Comparison of ENCODE assay signal across 26 mouse cellular contexts in the genomic region with DNA sequence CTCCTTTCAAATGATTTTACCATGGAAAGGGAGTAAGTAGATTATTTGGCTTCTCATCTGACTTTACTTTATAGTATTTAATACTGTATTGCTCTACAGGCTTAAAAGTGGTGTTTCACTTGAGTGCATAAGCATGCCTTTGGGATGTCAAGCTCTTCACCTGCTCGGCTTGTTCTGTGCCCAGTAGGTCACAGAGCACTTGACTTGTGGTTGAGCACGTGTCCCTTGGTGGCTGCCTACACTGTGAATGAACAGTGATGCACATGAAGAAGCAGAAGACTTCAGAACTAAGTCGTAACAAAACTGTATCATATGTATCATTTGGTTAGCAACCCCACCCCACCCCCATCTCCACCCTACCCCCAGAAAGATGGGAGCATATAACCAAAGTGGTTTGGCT. TPM values are rescaled to one million over a fixed set of nuclear protein-coding genes. Genes with fewer than 3 reads are reported as not detected.
DNase-seq lines count a peak whose midpoint lies in the region; ATAC-seq and TF ChIP-seq lines count a peak whose summit lies in the region.
"Had no signal": no experiment of that assay in that cellular context is flagged by ENCODE, and none has a peak within 500 bp of the region (broad histone marks: within the 10 kb centered on the region; RNA-seq: fewer than 3 reads in every experiment).

No protein-coding gene starts in this region.

- H3K36me3 ChIP-seq in heart, adult 2 months (ENCODE audit: control insufficient read depth, insufficient read depth, low read length), result peaks cover 7% of the 10 kb centered on the region
- peaks cover 70% of the 10 kb centered on the region for H3K36me3 ChIP-seq in kidney, embryonic 14.5 days (ENCODE audit: control insufficient read depth, insufficient read depth, low read length)

- WGBS in heart, adult 2 months, result 66% methylated on average over 3 of the region's 3 CpGs
- 87% methylated on average over 3 of the region's 3 CpGs for WGBS in kidney, embryonic 14.5 days

- H3K4me1 ChIP-seq in heart, adult 2 months (ENCODE audit: control insufficient read depth, insufficient read depth, low read length), result peaks cover 9% of the 10 kb centered on the region
- H3K4me1 ChIP-seq in kidney, embryonic 14.5 days (ENCODE audit: control insufficient read depth, insufficient read depth, low read length), result no peaks in the 10 kb centered on the region
- H3K4me1 ChIP-seq: forebrain, embryonic 10.5 days had no signal

- peak; percentile 86 for DNase-seq in heart, adult 11 months
- DNase-seq in heart, adult 2 months, result no peak
- peak; percentile 40 for DNase-seq in kidney, adult 18-20 months
- DNase-seq in kidney, postnatal 10 days, result no peak
- DNase-seq in kidney, adult 9 months, result peak; percentile 36
- DNase-seq in thymus, postnatal 25 days, result no peak
- DNase-seq: adrenal gland, postnatal 10 days; adrenal gland, postnatal 36 days; B cell, adult 2 months; cerebellum, adult 18-20 months; cerebellum, adult 9-10 months; cerebellum, postnatal 14 days; gastrocnemius, postnatal 25 days; heart, postnatal 10 days; heart, postnatal 4 days had no signal

- H3K27ac ChIP-seq in heart, adult 2 months, result no peak overlapping the region
- no peak overlapping the region for H3K27ac ChIP-seq in kidney, embryonic 14.5 days (ENCODE audit: low read depth, low read length)
- H3K27ac ChIP-seq: forebrain, embryonic 10.5 days; heart, embryonic 15.5 days; hindbrain, embryonic 14.5 days; hindbrain, postnatal 0 days had no signal

- H3K9ac ChIP-seq in heart, adult 2 months (ENCODE audit: low read depth, low read length), result no peak overlapping the region
- no peak overlapping the region for H3K9ac ChIP-seq in kidney, embryonic 14.5 days (ENCODE audit: low read depth, low read length)
- H3K9ac ChIP-seq: heart, embryonic 12.5 days; heart, embryonic 15.5 days; hindbrain, embryonic 14.5 days had no signal

- no peak for ATAC-seq in kidney, embryonic 14.5 days (ENCODE audit: low FRiP score, low TSS enrichment)
- ATAC-seq: forebrain, embryonic 14.5 days; hindbrain, postnatal 0 days; Patski had no signal

- no peak for TF ChIP-seq EP300 in heart, adult 2 months (IDR thresholded peaks at IDR 0.05; ENCODE audit: insufficient read depth, low read depth, low read length)

- H3K79me2 ChIP-seq in heart, adult 2 months (replicated peaks; ENCODE audit: control insufficient read depth, insufficient read depth, low read length), result no peaks in the 10 kb centered on the region

- intact Hi-C loops in heart, adult 2 months (cut with DNase I), result no loop called here

- TF ChIP-seq CTCF in heart, adult 2 months (IDR thresholded peaks at IDR 0.05), result no peak

- no peak overlapping the region for H3K4me3 ChIP-seq in heart, adult 2 months
- H3K4me3 ChIP-seq in kidney, embryonic 14.5 days (ENCODE audit: low read length), result no peak overlapping the region
- H3K4me3 ChIP-seq: forebrain, embryonic 10.5 days; heart, embryonic 12.5 days; heart, embryonic 15.5 days had no signal

- no peak for TF ChIP-seq POLR2A in heart, adult 2 months (IDR thresholded peaks at IDR 0.05; ENCODE audit: insufficient read depth, low read depth, low read length)

- H3K27me3 ChIP-seq in heart, adult 2 months (ENCODE audit: control insufficient read depth, insufficient read depth, low read length), result no peaks in the 10 kb centered on the region
- H3K27me3 ChIP-seq in kidney, embryonic 14.5 days (ENCODE audit: control insufficient read depth, insufficient read depth, low read length), result no peaks in the 10 kb centered on the region
- H3K27me3 ChIP-seq: CH12.LX; heart, embryonic 12.5 days; heart, embryonic 15.5 days; Patski had no signal

- no peak overlapping the region for H3K4me2 ChIP-seq in kidney, embryonic 14.5 days (replicated peaks; ENCODE audit: low read depth, low read length)
- H3K4me2 ChIP-seq: heart, embryonic 12.5 days; heart, embryonic 15.5 days; hindbrain, embryonic 14.5 days had no signal

- no peaks in the 10 kb centered on the region for H3K9me3 ChIP-seq in kidney, embryonic 14.5 days (ENCODE audit: control insufficient read depth, low read length)
- H3K9me3 ChIP-seq: forebrain, embryonic 10.5 days; G1E; heart, embryonic 12.5 days; heart, embryonic 15.5 days had no signal

RNA-seq across cellular contexts. Expression of a gene that starts 10.1 kb away (rescaled TPM):
- total RNA-seq in heart, adult 2 months (2021), result under 1 TPM; 0.14 to 0.16 TPM
- 0.37 and 0.38 TPM in 2 replicates for polyA plus RNA-seq in heart, adult 2 months (2012; rRNA removed)
- polyA plus RNA-seq in kidney, embryonic 14.5 days (2014; fragmentation: Nextera tagmentation; extraction: Ambion mirVana), result 0.20 and 0.24 TPM in 2 replicates

RNA-seq across cellular contexts. Expression of a gene that starts 32.7 kb away (rescaled TPM):
- 1 to 10 TPM; 5.6 to 5.7 TPM for total RNA-seq in heart, adult 2 months (2021)
- polyA plus RNA-seq in heart, adult 2 months (2012; rRNA removed), result 2.0 and 4.2 TPM in 2 replicates
- polyA plus RNA-seq in kidney, embryonic 14.5 days (2014; fragmentation: Nextera tagmentation; extraction: Ambion mirVana), result 8.7 and 12.9 TPM in 2 replicates

RNA-seq across cellular contexts. Expression of a gene that starts 57.8 kb away (rescaled TPM):
- total RNA-seq in heart, adult 2 months (2021), result under 1 TPM; 0.16 TPM
- 0.15 and 0.23 TPM in 2 replicates for polyA plus RNA-seq in heart, adult 2 months (2012; rRNA removed)
- polyA plus RNA-seq in kidney, embryonic 14.5 days (2014; fragmentation: Nextera tagmentation; extraction: Ambion mirVana), result 14.5 and 19.5 TPM in 2 replicates
- total RNA-seq: gastrocnemius, adult 8-10 months had no signal

Comparison
In these comparisons a context has a peak if more than half of its experiments do, and no peak if none do; other contexts are left out.
1. DNase-seq: peak in heart, adult 11 months (single experiment), kidney, adult 18-20 months (single experiment) and kidney, adult 9 months (single experiment); none in heart, adult 2 months (0 of 2), kidney, postnatal 10 days (single experiment) and thymus, postnatal 25 days (single experiment).
2. RNA of a gene that starts 57.8 kb away (polyA plus RNA-seq): 14.5 to 19.5 TPM in kidney, embryonic 14.5 days; 0.15 to 0.23 TPM in heart, adult 2 months; every median in the first group is over 10 times any median in the second.